Mouse (Mus musculus): ENCODE results near the gene Antxr1. TPM values are rescaled to one million over a fixed set of nuclear protein-coding genes. Genes with fewer than 3 reads are reported as not detected.

Antxr1 gene
- polyA plus RNA-seq, 1 experiment from 2014 or later: 8.0 TPM

DNA sequence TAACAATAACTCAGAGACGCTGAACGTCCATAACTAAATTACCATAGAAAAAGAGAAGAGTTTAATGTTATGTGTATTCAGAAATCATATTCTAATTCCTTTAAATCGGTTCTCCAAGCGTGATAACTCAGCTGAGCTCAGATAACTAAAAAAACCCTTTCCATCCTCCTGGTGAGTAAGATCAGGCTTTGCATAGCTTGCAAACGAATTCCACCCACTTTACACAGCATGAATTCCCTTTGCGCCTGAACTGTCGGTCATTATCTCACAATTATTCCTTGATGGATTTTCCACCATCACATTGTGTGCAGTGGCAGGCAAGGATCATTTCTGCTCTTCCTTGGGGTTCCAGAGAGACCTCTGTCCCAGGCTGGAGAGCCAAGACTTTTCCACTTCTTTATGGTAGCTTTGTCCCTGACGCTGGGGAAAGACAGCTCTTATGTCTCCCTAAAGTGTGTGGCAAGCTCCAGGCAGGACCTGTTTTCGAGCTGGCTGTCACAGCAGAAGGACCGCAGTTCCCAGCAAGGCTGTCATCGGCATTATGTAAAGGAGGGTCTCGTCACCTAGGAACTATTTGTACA is 201.6 kb downstream of the Antxr1 start:
- Histone ChIP-seq H3K9ac (ENCODE audit: low read length) (no peak overlapping the region), H3K27me3 (ENCODE audit: control insufficient read depth, insufficient read depth, low read length) (no peaks in the 10 kb centered on the region)
- 75% methylated on average over 12 of the region's 12 CpGs for WGBS

DNA sequence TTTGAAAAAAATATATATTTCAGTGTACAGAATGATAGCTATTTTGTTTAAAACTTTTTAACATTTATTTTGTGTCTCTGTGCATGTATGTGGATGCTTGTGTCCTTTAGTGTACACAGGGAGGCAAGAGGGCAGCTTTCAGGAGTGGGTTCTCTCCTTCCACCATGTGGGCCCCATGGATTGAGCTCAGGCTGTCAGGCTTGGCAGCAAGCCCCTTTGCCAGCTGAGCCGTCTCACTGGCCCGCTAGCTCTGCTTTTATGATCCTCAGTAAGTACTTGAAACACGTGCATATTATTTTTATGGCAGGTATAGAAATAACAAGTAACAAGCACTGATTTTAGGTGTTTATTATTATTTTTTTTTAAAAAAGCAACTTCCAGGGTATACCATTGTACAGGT is 202.1 kb downstream of the Antxr1 start:
- Histone ChIP-seq H3K27ac (ENCODE audit: low read length) (no peak overlapping the region), H3K4me2 (ENCODE audit: low read depth, low read length) (no peak overlapping the region), H3K4me1 (ENCODE audit: control insufficient read depth, insufficient read depth, low read length) (no peaks in the 10 kb centered on the region), H3K36me3 (ENCODE audit: control insufficient read depth, insufficient read depth, low read length) (no peaks in the 10 kb centered on the region), H3K4me3 (replicated peaks; ENCODE audit: low read length) (no peak overlapping the region), H3K9ac (ENCODE audit: low read length) (no peak overlapping the region), H3K27me3 (ENCODE audit: control insufficient read depth, insufficient read depth, low read length) (no peaks in the 10 kb centered on the region), H3K9me3 (replicated peaks; ENCODE audit: control insufficient read depth, low read length) (no peaks in the 10 kb centered on the region)
- 71% methylated on average over 3 of the region's 3 CpGs for WGBS
- no peak for ATAC-seq (ENCODE audit: insufficient read depth, low FRiP score)

More for the DNA sequence above, 201.6 kb downstream of the Antxr1 start:
- no peak for ATAC-seq (ENCODE audit: insufficient read depth, low FRiP score)
- no peak overlapping the region for H3K4me3 ChIP-seq (replicated peaks; ENCODE audit: low read length)
- H3K4me2 ChIP-seq (ENCODE audit: low read depth, low read length): no peak overlapping the region
- H3K4me1 ChIP-seq (ENCODE audit: control insufficient read depth, insufficient read depth, low read length): no peaks in the 10 kb centered on the region
- H3K27ac ChIP-seq (ENCODE audit: low read length): no peak overlapping the region
- no peaks in the 10 kb centered on the region for H3K36me3 ChIP-seq (ENCODE audit: control insufficient read depth, insufficient read depth, low read length)
- H3K9me3 ChIP-seq (replicated peaks; ENCODE audit: control insufficient read depth, low read length): no peaks in the 10 kb centered on the region

DNA sequence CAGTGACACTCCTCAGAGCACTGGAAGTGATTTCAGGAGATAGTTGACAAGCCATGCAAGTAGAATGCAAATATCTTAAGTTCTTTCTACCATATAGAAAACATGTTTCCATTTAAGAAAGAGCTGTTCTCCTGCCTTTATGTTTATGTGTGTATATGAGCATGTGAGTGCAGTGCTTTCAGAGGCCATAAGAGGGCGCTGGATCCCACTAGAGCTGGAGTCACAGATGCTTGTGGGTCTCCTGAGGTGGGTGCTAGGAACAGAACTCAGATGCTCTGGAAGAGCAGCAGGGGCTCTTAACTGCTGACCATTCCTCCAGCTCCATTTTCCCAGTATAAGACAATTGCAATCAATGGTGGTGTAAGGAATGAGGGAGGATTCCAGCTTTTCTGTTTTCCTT is 204.5 kb downstream of the Antxr1 start:
- Histone ChIP-seq H3K9me3 (replicated peaks; ENCODE audit: control insufficient read depth, low read length) (no peaks in the 10 kb centered on the region), H3K4me3 (replicated peaks; ENCODE audit: low read length) (no peak overlapping the region), H3K4me1 (ENCODE audit: control insufficient read depth, insufficient read depth, low read length) (peaks cover 4% of the 10 kb centered on the region), H3K4me2 (ENCODE audit: low read depth, low read length) (no peak overlapping the region), H3K27ac (ENCODE audit: low read length) (no peak overlapping the region), H3K9ac (ENCODE audit: low read length) (no peak overlapping the region), H3K36me3 (ENCODE audit: control insufficient read depth, insufficient read depth, low read length) (no peaks in the 10 kb centered on the region), H3K27me3 (ENCODE audit: control insufficient read depth, insufficient read depth, low read length) (no peaks in the 10 kb centered on the region)
- ATAC-seq (ENCODE audit: insufficient read depth, low FRiP score): no peak
- WGBS: 66% methylated on average over 1 of the region's 1 CpGs

DNA sequence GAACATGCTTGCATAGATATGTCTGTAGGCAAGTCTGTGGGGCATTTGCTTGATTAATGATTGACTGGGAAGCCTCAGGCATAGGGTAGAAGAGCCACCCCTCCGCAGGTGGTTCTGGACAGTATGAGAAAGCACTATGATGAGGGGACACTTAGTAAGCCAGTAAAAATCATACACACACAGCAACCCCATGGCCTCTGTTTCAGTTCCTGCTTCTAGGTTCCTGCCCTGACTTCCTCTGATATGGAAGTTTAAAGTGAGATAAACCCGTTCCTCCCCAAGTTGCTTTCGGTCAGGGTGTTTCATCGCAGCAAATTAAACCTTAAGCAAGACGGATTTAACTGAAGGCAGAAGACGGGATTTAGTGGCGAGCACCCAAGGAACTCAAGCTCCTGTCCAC is 205.0 kb downstream of the Antxr1 start:
- Histone ChIP-seq H3K36me3 (ENCODE audit: control insufficient read depth, insufficient read depth, low read length) (no peaks in the 10 kb centered on the region), H3K27ac (ENCODE audit: low read length) (no peak overlapping the region), H3K27me3 (ENCODE audit: control insufficient read depth, insufficient read depth, low read length) (no peaks in the 10 kb centered on the region), H3K4me3 (replicated peaks; ENCODE audit: low read length) (no peak overlapping the region), H3K4me1 (ENCODE audit: control insufficient read depth, insufficient read depth, low read length) (peaks cover 4% of the 10 kb centered on the region), H3K9ac (ENCODE audit: low read length) (no peak overlapping the region), H3K9me3 (replicated peaks; ENCODE audit: control insufficient read depth, low read length) (no peaks in the 10 kb centered on the region), H3K4me2 (ENCODE audit: low read depth, low read length) (no peak overlapping the region)
- 93% methylated on average over 7 of the region's 7 CpGs for WGBS
- ATAC-seq (ENCODE audit: insufficient read depth, low FRiP score): no peak

DNA sequence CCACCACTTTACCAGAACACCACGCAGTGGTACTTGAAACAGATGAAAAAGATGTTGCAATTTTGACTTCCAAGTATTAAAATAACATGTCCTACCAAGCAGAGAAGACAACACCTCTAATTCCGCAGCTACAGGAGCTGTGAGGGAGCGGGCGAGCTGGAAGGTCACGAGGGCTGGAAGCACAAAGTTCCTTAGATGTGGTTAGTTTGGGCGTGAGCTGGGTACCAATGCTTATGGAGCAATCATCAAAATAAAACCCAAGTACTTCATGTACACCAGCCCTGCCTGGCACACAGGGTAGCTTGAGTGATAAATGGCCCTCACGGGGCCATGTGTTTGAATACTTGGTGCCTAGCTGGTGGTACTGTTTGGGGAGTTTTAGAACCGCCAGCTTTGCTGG is 205.8 kb downstream of the Antxr1 start:
- H3K36me3 ChIP-seq (ENCODE audit: control insufficient read depth, insufficient read depth, low read length): no peaks in the 10 kb centered on the region
- peaks cover 4% of the 10 kb centered on the region for H3K4me1 ChIP-seq (ENCODE audit: control insufficient read depth, insufficient read depth, low read length)
- H3K9ac ChIP-seq (ENCODE audit: low read length): no peak overlapping the region
- no peak overlapping the region for H3K4me3 ChIP-seq (replicated peaks; ENCODE audit: low read length)
- no peaks in the 10 kb centered on the region for H3K27me3 ChIP-seq (ENCODE audit: control insufficient read depth, insufficient read depth, low read length)
- no peaks in the 10 kb centered on the region for H3K9me3 ChIP-seq (replicated peaks; ENCODE audit: control insufficient read depth, low read length)
- ATAC-seq (ENCODE audit: insufficient read depth, low FRiP score): no peak
- no peak overlapping the region for H3K27ac ChIP-seq (ENCODE audit: low read length)
- no peak overlapping the region for H3K4me2 ChIP-seq (ENCODE audit: low read depth, low read length)
- WGBS: 87% methylated on average over 8 of the region's 8 CpGs

DNA sequence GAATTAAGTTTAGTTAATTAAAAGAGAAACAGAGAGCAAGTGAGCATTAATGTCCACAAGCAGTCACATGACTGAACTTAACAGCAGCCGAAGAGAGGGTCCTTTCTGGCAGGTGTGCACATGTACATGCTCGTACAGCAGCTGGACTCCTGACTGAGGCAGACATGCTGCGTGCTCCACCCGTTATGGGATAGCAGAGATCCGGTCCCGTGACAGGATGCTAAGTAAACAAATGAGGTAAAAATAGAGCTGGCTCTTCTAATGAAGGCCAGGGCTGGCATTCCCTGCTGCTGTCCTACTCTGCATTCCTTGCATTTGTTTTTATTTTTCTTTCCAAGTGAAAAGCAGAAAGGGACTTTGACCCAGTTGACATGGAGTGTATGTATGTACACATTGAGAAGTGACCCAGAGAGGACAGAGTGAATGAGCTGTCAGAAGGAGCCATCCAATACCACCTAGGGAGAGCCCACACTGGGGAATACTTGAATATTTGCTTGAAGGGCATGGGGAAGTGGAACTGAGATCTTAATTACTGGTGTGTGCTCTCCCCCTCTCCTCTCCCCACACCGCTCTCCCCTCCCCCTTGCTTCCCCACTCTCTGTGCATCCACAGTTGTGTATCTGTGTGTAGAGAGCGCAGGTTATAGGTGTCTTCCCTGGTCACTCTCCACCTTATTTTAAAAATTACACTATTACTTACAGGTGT is 208.4 kb downstream of the Antxr1 start:
- Histone ChIP-seq H3K27ac (ENCODE audit: low read length) (no peak overlapping the region), H3K4me1 (ENCODE audit: control insufficient read depth, insufficient read depth, low read length) (peaks cover 4% of the 10 kb centered on the region), H3K27me3 (ENCODE audit: control insufficient read depth, insufficient read depth, low read length) (no peaks in the 10 kb centered on the region), H3K9me3 (replicated peaks; ENCODE audit: control insufficient read depth, low read length) (no peaks in the 10 kb centered on the region), H3K9ac (ENCODE audit: low read length) (0 out of 2 replicates have a peak overlapping the region, but pooled peaks have one; percentile 8), H3K4me3 (replicated peaks; ENCODE audit: low read length) (no peak overlapping the region), H3K4me2 (ENCODE audit: low read depth, low read length) (no peak overlapping the region), H3K36me3 (ENCODE audit: control insufficient read depth, insufficient read depth, low read length) (no peaks in the 10 kb centered on the region)
- WGBS: 34% methylated on average over 8 of the region's 8 CpGs
- ATAC-seq (ENCODE audit: insufficient read depth, low FRiP score): peak; percentile 82

DNA sequence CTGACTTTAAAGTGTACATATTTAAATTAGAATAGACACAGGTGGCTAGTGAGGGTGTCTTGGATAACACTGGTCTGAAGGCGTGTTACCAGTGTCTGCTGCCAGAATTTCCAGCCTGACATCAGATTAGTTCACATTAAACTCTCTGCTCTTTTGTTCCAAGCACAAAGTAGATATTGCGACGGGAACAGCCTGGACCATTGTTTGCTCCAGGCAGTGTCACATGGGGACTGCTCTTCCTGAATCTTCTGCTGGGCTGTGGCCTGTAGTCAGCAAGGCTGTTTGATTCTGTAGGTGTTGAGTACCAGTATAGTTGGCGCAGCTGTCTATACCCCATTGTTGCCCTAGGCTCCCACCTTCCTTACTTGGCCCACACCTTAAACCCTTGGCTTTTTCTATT is 211.6 kb downstream of the Antxr1 start:
- H3K4me2 ChIP-seq (ENCODE audit: low read depth, low read length): no peak overlapping the region
- WGBS: 83% methylated on average over 4 of the region's 4 CpGs
- H3K36me3 ChIP-seq (ENCODE audit: control insufficient read depth, insufficient read depth, low read length): no peaks in the 10 kb centered on the region
- no peaks in the 10 kb centered on the region for H3K9me3 ChIP-seq (replicated peaks; ENCODE audit: control insufficient read depth, low read length)
- no peak overlapping the region for H3K27ac ChIP-seq (ENCODE audit: low read length)
- peaks cover 4% of the 10 kb centered on the region for H3K4me1 ChIP-seq (ENCODE audit: control insufficient read depth, insufficient read depth, low read length)
- H3K9ac ChIP-seq (ENCODE audit: low read length): no peak overlapping the region
- no peak for ATAC-seq (ENCODE audit: insufficient read depth, low FRiP score)
- H3K27me3 ChIP-seq (ENCODE audit: control insufficient read depth, insufficient read depth, low read length): no peaks in the 10 kb centered on the region
- no peak overlapping the region for H3K4me3 ChIP-seq (replicated peaks; ENCODE audit: low read length)

DNA sequence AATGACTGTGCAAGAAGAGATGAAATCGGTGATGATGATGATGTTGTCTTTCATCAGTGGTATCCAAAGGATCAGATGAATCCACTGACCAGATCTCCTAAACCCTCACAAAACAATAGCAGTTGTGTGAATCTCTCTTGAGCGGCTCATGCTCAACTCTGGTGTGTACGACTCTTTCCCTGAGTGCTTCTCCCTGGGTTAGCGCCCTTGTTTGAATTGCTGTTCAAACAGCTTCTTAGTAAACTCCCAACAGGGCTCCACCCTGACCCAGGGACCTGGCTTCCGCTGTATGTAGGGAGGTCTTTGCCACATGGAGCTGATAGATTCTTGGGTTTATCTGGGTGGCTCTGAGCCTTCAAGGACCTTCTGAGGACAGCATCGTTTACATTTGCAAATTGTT is 212.2 kb downstream of the Antxr1 start:
- H3K9me3 ChIP-seq (replicated peaks; ENCODE audit: control insufficient read depth, low read length): no peaks in the 10 kb centered on the region
- H3K27ac ChIP-seq (ENCODE audit: low read length): no peak overlapping the region
- no peaks in the 10 kb centered on the region for H3K36me3 ChIP-seq (ENCODE audit: control insufficient read depth, insufficient read depth, low read length)
- no peak overlapping the region for H3K9ac ChIP-seq (ENCODE audit: low read length)
- H3K4me2 ChIP-seq (ENCODE audit: low read depth, low read length): no peak overlapping the region
- H3K4me3 ChIP-seq (replicated peaks; ENCODE audit: low read length): no peak overlapping the region
- WGBS: 69% methylated on average over 6 of the region's 6 CpGs
- no peaks in the 10 kb centered on the region for H3K27me3 ChIP-seq (ENCODE audit: control insufficient read depth, insufficient read depth, low read length)
- H3K4me1 ChIP-seq (ENCODE audit: control insufficient read depth, insufficient read depth, low read length): peaks cover 4% of the 10 kb centered on the region
- ATAC-seq (ENCODE audit: insufficient read depth, low FRiP score): no peak

DNA sequence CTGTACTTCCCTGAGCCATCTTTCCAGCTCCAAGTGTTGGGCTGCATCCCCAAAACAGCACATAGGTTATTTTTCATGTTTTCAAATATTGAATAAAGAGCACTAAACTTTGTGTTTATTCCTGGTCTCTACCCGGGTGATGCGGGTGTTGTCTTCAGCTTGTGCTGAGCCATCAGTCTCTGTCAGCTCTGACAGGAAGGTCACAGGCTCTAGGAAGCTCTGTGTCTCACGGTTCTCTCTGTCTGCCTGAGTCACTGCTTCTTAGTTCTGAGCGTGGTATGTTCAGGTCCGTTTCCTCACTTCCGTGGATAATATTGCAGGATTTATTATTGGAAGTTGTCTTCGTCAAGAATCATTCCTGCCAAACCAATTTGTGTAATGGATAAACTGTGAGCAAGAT is 213.7 kb downstream of the Antxr1 start:
- Histone ChIP-seq H3K27me3 (ENCODE audit: control insufficient read depth, insufficient read depth, low read length) (no peaks in the 10 kb centered on the region), H3K4me3 (replicated peaks; ENCODE audit: low read length) (no peak overlapping the region), H3K9ac (ENCODE audit: low read length) (no peak overlapping the region), H3K4me2 (ENCODE audit: low read depth, low read length) (no peak overlapping the region), H3K27ac (ENCODE audit: low read length) (no peak overlapping the region), H3K36me3 (ENCODE audit: control insufficient read depth, insufficient read depth, low read length) (no peaks in the 10 kb centered on the region), H3K9me3 (replicated peaks; ENCODE audit: control insufficient read depth, low read length) (no peaks in the 10 kb centered on the region), H3K4me1 (ENCODE audit: control insufficient read depth, insufficient read depth, low read length) (peaks cover 2% of the 10 kb centered on the region)
- ATAC-seq (ENCODE audit: insufficient read depth, low FRiP score): no peak
- WGBS: 61% methylated on average over 7 of the region's 7 CpGs

Data from stomach, embryonic 16.5 days (tissue).